Mouse (Mus musculus) bone marrow, adult 2 months (tissue): ENCODE results near the gene Fgd3.

Experiments used
- CTCF ChIP-seq: fragments of 200-500 bp; IDR thresholded peaks from 2 replicates; pipeline ENCODE4 v1.5.1; 2011; ENCODE audit warnings: low read length, control low read depth; ENCODE audit not compliant: control insufficient read depth, insufficient read depth
- POLR2A ChIP-seq: fragments of 200-500 bp; IDR thresholded peaks from 2 replicates; pipeline ENCODE4 v1.6.1; 2011; ENCODE audit warnings: low read depth, mild to moderate bottlenecking, control low read depth, low read length, borderline replicate concordance; ENCODE audit not compliant: control insufficient read depth

GRCm38 (mm10) chr13:49242321-49243065 lies 77.6 kb downstream of the Fgd3 start:
- no peak for TF ChIP-seq CTCF
- peak; percentile 46; the same call in 1 of the 2 replicates for TF ChIP-seq POLR2A
